Mouse (Mus musculus) ES-E14 (cell line): Measurements from ENCODE around the gene Lix1. TPM values are rescaled to one million over a fixed set of nuclear protein-coding genes. Genes with fewer than 3 reads are reported as not detected.

ENCODE experiments used
- DNase-seq: peaks from one replicate; pipeline ENCODE4 v3.0.0-alpha.2; 2013; ENCODE audit warnings: low read depth, low spot score
- H3K27ac ChIP-seq: 2 replicates; pipeline ENCODE4 v1.5.1; 2012; ENCODE audit warnings: low read depth, mild to moderate bottlenecking, low read length, moderate library complexity, mixed read lengths; ENCODE audit not compliant: poor library complexity, insufficient read depth, severe bottlenecking
- H3K36me3 ChIP-seq: 2 replicates; pipeline ENCODE4 v1.6.1; 2012; ENCODE audit warnings: mild to moderate bottlenecking, low read length, moderate library complexity, mixed read lengths; ENCODE audit not compliant: control insufficient read depth, poor library complexity, insufficient read depth, severe bottlenecking
- H3K4me1 ChIP-seq, 2 experiments: fragments of 150-350 bp in 1 of 2; sonication (generic) in 1 of 2; 2 replicates each; pipeline ENCODE4 v1.6.1; 2012; ENCODE audit warnings: low read length in 2 of 2, mild to moderate bottlenecking in 1 of 2, mixed read lengths in 1 of 2; ENCODE audit not compliant: control insufficient read depth in 2 of 2, insufficient read depth in 2 of 2, poor library complexity in 1 of 2
- H3K4me3 ChIP-seq, 2 experiments: fragments of 150-350 bp in 1 of 2; sonication (generic) in 1 of 2; 2 replicates each; pipeline ENCODE4 v1.5.1; 2012; ENCODE audit warnings: low read length in 2 of 2, low read depth in 1 of 2, mild to moderate bottlenecking in 1 of 2, mixed read lengths in 1 of 2; ENCODE audit not compliant: insufficient read depth in 1 of 2, poor library complexity in 1 of 2, severe bottlenecking in 1 of 2
- H3K9ac ChIP-seq: 2 replicates; pipeline ENCODE4 v1.6.1; 2012; ENCODE audit warnings: low read depth, mild to moderate bottlenecking, low read length, mixed read lengths; ENCODE audit not compliant: poor library complexity, insufficient read depth, severe bottlenecking
- H3K9me3 ChIP-seq: fragments of 150-350 bp; sonication (generic); 2 replicates; pipeline ENCODE4 v1.6.1; 2012; ENCODE audit warnings: low read depth, mild to moderate bottlenecking, low read length; ENCODE audit not compliant: control insufficient read depth, insufficient read depth
- CHD2 ChIP-seq: IDR thresholded peaks from 2 replicates; pipeline ENCODE4 v1.6.1; 2014; ENCODE audit warnings: mild to moderate bottlenecking, low read depth, low read length, inconsistent platforms
- HCFC1 ChIP-seq: IDR thresholded peaks from 2 replicates; pipeline ENCODE4 v1.6.1; 2012; ENCODE audit warnings: low read length, inconsistent platforms, borderline replicate concordance; ENCODE audit not compliant: insufficient read depth
- MAFK ChIP-seq: IDR thresholded peaks from 2 replicates; pipeline ENCODE4 v1.6.1; 2014; ENCODE audit warnings: mild to moderate bottlenecking, low read depth, low read length, inconsistent platforms; ENCODE audit not compliant: insufficient read depth
- ZC3H11A ChIP-seq: IDR thresholded peaks from 2 replicates; pipeline ENCODE4 v1.6.1; 2012; ENCODE audit warnings: low read depth, mild to moderate bottlenecking, inconsistent platforms, low read length, borderline replicate concordance
- ZNF384 ChIP-seq: IDR thresholded peaks from 2 replicates; pipeline ENCODE4 v1.6.1; 2012; ENCODE audit warnings: low read depth, low read length, inconsistent platforms
- in situ Hi-C, 2 experiments: fragments of 600-800 bp; cut with MboI; formaldehyde crosslinking; loops; one replicate each; pipeline ENCODE4 v1.15.1; 2025; ENCODE audit warnings: low sequenced_read_pairs in 2 of 2, inconsistent platforms in 1 of 2; ENCODE audit not compliant: unreplicated experiment in 2 of 2
- total RNA-seq: library from RNA; depleted of rRNA; stranded (reverse); fragments of 300-350 nt; gene quantifications from 2 replicates; pipeline ENCODE4 v1.2.3, GENCODE M21; 2012

Lix1 gene
- total RNA-seq, 1 experiment = 2.3 TPM

DNA sequence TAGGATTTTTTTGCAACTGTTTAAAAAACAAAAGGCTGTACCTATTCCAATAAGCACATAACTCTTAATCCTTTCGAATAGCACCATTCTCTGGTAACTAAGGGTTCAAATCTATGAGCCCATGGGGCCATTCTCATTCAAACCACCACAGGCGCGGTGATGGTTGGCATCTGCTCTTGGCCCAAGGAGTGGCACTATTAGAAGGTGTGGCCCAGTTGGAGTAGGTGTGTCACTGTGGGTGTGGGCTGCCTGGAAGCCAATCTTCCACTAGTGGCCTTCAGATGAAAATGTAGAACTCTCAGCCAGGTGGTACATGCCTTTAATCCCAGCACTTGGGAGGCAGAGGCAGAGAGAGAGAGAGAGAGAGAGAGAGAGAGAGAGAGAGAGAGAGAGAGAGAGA, 11.7 kb downstream of the Lix1 start:
- DNase-seq = no peak
- Histone ChIP-seq H3K36me3 (no peaks in the 10 kb centered on the region), H3K4me3 (no peak overlapping the region), H3K27ac (no peak overlapping the region), H3K4me1 (peaks cover 0 to 5% of the 10 kb centered on the region in 2 experiments; a peak in 2 of 4 replicates), H3K9me3 (no peaks in the 10 kb centered on the region), H3K9ac (no peak overlapping the region)
- TF ChIP-seq ZC3H11A = no peak
- TF ChIP-seq CHD2 = no peak
- no peak for TF ChIP-seq HCFC1
- TF ChIP-seq MAFK = no peak
- TF ChIP-seq ZNF384 = no peak
- in situ Hi-C loops = no loop called here

DNA sequence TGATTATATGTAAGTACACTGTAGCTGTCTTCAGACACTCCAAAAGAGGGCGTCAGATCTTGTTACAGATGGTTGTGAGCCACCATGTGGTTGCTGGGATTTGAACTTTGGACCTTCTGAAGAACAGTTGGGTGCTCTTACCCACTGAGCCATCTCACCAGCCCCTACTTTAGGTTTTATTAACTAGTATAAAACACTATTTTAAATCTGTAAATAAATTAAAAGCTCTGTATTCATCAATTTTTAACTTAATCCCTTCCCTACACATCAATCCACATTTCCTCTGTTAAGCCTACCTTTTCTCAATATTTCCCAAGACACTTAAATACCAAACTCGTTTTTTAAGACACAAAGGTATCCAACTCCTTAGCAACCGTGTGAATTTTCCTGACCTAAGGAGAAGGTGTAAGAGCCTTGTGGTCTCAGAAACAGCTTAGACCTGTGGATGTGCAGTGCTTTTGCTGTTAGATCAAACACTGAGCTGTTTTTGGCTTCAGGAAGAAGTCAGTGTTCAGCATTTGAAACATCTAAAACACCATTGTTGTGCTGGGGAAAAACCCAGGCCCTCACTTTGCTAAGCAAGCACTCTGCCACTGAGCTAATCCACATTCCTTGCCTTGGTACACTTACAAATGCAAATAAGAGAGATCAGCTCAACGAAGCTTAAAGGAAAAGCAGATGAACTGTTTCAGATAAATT, 22.3 kb downstream of the Lix1 start:
- H3K27ac ChIP-seq = peak overlapping the region; percentile 49; the same call in 1 of the 2 replicates

DNA sequence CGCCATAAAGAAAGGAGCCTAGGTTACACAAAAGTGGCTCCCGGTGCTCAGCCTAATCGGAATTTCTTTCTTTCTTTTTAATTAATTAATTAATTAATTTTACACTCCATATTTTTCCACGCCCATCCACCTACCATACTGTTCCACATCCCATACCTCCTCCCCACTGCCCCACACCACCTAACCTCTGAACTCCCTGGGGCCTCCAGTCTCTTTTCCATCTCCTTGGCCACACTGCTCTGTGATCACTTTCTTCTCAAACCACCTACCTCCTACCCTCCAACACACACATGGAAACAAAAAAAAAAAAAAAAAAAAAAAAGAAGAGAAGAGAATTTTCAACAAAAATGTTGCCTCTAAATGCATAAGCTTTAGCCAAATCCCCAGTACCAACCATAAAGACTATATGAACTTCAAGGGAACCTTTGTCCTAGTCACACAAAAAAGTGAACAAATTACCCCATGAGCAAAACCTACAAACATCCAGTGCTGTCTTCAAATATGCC, 22.9 kb downstream of the Lix1 start:
- Histone ChIP-seq H3K4me3 (no peak overlapping the region), H3K9me3 (no peaks in the 10 kb centered on the region), H3K27ac (peak overlapping the region; percentile 49; the same call in 1 of the 2 replicates), H3K36me3 (no peaks in the 10 kb centered on the region), H3K4me1 (peaks cover 2 to 5% of the 10 kb centered on the region in 2 experiments; a peak in 3 of 4 replicates), H3K9ac (no peak overlapping the region)
- DNase-seq = no peak
- TF ChIP-seq MAFK = no peak
- TF ChIP-seq ZNF384 = peak; percentile 21; the same call in 1 of the 2 replicates
- in situ Hi-C loops = no loop called here

More for the DNA sequence above, 22.3 kb downstream of the Lix1 start:
- H3K4me1 ChIP-seq = peaks cover 2 to 5% of the 10 kb centered on the region in 2 experiments; a peak in 3 of 4 replicates
- no peak overlapping the region for H3K4me3 ChIP-seq
- TF ChIP-seq HCFC1 (no peak), ZNF384 (no peak), ZC3H11A (no peak), CHD2 (no peak), MAFK (no peak)
- H3K9me3 ChIP-seq = no peaks in the 10 kb centered on the region
- in situ Hi-C loops = no loop called here
- no peak for DNase-seq
- no peaks in the 10 kb centered on the region for H3K36me3 ChIP-seq
- no peak overlapping the region for H3K9ac ChIP-seq

DNA sequence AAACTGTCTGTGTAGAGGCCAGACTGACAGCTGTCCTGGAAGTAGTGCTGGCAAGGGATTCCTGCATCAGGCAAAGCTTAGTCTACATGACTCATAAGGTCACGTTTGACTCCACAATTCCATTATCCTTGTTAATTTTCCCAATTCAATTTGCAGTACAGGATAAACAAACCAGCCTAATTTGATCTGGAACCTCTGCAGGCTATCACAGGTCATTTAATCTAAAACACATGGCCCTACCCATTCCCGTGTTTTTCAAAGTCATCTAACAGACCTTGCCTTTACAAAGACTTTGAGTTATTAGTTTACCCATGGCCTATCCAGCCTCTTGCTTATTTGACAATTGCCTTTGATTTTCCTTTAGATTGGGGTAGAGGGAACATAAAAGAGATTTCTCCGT, 23.4 kb downstream of the Lix1 start:
- Histone ChIP-seq H3K36me3 (no peaks in the 10 kb centered on the region), H3K9me3 (no peaks in the 10 kb centered on the region), H3K9ac (no peak overlapping the region), H3K27ac (no peak overlapping the region), H3K4me3 (no peak overlapping the region), H3K4me1 (peaks cover 2 to 5% of the 10 kb centered on the region in 2 experiments; a peak in 3 of 4 replicates)
- TF ChIP-seq ZC3H11A (no peak), CHD2 (no peak), HCFC1 (no peak), MAFK (no peak), ZNF384 (no peak)
- no peak for DNase-seq
- in situ Hi-C loops = no loop called here
